Mouse (Mus musculus) intestine, embryonic 14.5 days (tissue): ENCODE measurements at regions not wholly inside any gene's neighbourhood (a gene's known extent, or its start where the extent isn't known, plus 50 kb on each side); places are given as distances from the start of the nearest gene placed in this dataset.

Experiments used
- ATAC-seq: fragments of 200-750 bp; cut with Nextera tagmentation; replicated peaks from 2 replicates; pipeline ENCODE4 v1.8.0; 2017; ENCODE audit warnings: low read depth, moderate number of reproducible peaks, moderate TSS enrichment, moderate library complexity; ENCODE audit not compliant: low FRiP score, low TSS enrichment
- DNase-seq: peaks from one replicate; pipeline ENCODE4 v3.0.0-alpha.2; 2018; ENCODE audit warnings: low spot score
- H3K27ac ChIP-seq: fragments of 300-500 bp; sonication (generic); 2 replicates; pipeline ENCODE4 v1.5.1; 2014; ENCODE audit warnings: low read depth, mild to moderate bottlenecking, control low read depth
- H3K27me3 ChIP-seq: fragments of 300-500 bp; sonication (generic); replicated peaks from 2 replicates; pipeline ENCODE4 v1.6.1; 2014; ENCODE audit warnings: low read length, control low read depth; ENCODE audit not compliant: control insufficient read depth, insufficient read depth
- H3K36me3 ChIP-seq: fragments of 300-500 bp; sonication (generic); 2 replicates; pipeline ENCODE4 v1.6.1; 2014; ENCODE audit warnings: low read length, control low read depth; ENCODE audit not compliant: control insufficient read depth, insufficient read depth
- H3K4me1 ChIP-seq: fragments of 300-500 bp; sonication (generic); replicated peaks from 2 replicates; pipeline ENCODE4 v1.6.1; 2014; ENCODE audit warnings: low read length, control low read depth, mixed read lengths; ENCODE audit not compliant: control insufficient read depth, insufficient read depth
- H3K4me2 ChIP-seq: fragments of 300-500 bp; sonication (generic); 2 replicates; pipeline ENCODE4 v1.6.1; 2014; ENCODE audit warnings: low read length
- H3K4me3 ChIP-seq: fragments of 300-500 bp; sonication (generic); 2 replicates; pipeline ENCODE4 v1.5.1; 2014; ENCODE audit warnings: low read depth, low read length, control low read depth, mixed read lengths
- H3K9ac ChIP-seq: fragments of 300-500 bp; sonication (generic); 2 replicates; pipeline ENCODE4 v1.6.1; 2014; ENCODE audit warnings: mild to moderate bottlenecking, low read length
- H3K9me3 ChIP-seq: fragments of 300-500 bp; sonication (generic); 2 replicates; pipeline ENCODE4 v1.6.1; 2016; ENCODE audit warnings: low read length, control low read depth; ENCODE audit not compliant: control insufficient read depth
- WGBS: fragments of 180-500 bp; shearing (Covaris S2); extraction: QIAGEN DNeasy Blood & Tissue Kit; methylation state at CpG from one replicate; pipeline ENCODE4 v1.1.7; 2014; 5-methylcytosine and 5-hydroxymethylcytosine counted together

- no peak overlapping the region for H3K27ac ChIP-seq
- no peak overlapping the region for H3K4me2 ChIP-seq
- DNase-seq (no peak), ATAC-seq (no peak)
- H3K4me1 ChIP-seq, result no peaks in the 10 kb centered on the region
- 69% methylated on average over 3 of the region's 3 CpGs for WGBS
- H3K9ac ChIP-seq, result no peak overlapping the region
- no peaks in the 10 kb centered on the region for H3K9me3 ChIP-seq
- no peaks in the 10 kb centered on the region for H3K27me3 ChIP-seq
- H3K4me3 ChIP-seq, result no peak overlapping the region
- no peaks in the 10 kb centered on the region for H3K36me3 ChIP-seq
These were observed 642.1 kb upstream of the A830018L16Rik start for GRCm38 (mm10) chr1:10771793-10772192.

GRCm38 (mm10) chr1:10794074-10794783 is 619.7 kb upstream of the A830018L16Rik start:
- 78% methylated on average over 6 of the region's 6 CpGs for WGBS
- H3K4me2 ChIP-seq, result no peak overlapping the region
- ATAC-seq (no peak), DNase-seq (no peak)
- no peaks in the 10 kb centered on the region for H3K9me3 ChIP-seq
- no peaks in the 10 kb centered on the region for H3K4me1 ChIP-seq
- H3K4me3 ChIP-seq, result no peak overlapping the region
- H3K27me3 ChIP-seq, result no peaks in the 10 kb centered on the region
- H3K36me3 ChIP-seq, result no peaks in the 10 kb centered on the region
- H3K9ac ChIP-seq, result no peak overlapping the region
- H3K27ac ChIP-seq, result no peak overlapping the region

GRCm38 (mm10) chr1:10835653-10836415 is 578.1 kb upstream of the A830018L16Rik start:
- Histone ChIP-seq H3K27me3 (no peaks in the 10 kb centered on the region), H3K4me2 (no peak overlapping the region), H3K36me3 (no peaks in the 10 kb centered on the region), H3K4me3 (no peak overlapping the region), H3K9ac (no peak overlapping the region), H3K9me3 (no peaks in the 10 kb centered on the region), H3K4me1 (no peaks in the 10 kb centered on the region), H3K27ac (no peak overlapping the region)
- 69% methylated on average over 6 of the region's 6 CpGs for WGBS
- no peak for ATAC-seq
- DNase-seq, result no peak

DNA sequence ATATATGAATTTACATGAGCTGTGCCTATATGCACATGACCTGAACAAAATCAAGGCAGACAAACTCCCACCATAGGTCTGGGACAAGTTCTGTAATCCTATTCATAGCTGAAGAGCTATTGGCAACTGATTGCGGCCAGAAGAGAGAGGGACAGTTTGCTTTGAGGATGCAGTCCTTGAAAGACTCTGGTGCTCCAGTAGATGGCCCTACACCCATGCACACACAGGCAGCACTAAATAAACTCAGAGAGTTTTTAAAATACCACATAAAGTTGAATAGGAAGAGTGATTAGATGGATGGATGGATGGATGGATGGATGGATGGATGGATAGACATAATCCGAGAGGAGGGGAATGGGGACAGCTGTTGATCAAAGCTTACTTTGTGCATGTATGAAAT is 576.7 kb upstream of the A830018L16Rik start:
- Histone ChIP-seq H3K4me3 (no peak overlapping the region), H3K9ac (no peak overlapping the region), H3K4me2 (no peak overlapping the region), H3K4me1 (no peaks in the 10 kb centered on the region), H3K36me3 (no peaks in the 10 kb centered on the region), H3K27me3 (no peaks in the 10 kb centered on the region), H3K9me3 (no peaks in the 10 kb centered on the region), H3K27ac (no peak overlapping the region)
- ATAC-seq, result no peak
- no peak for DNase-seq
- WGBS, result 88% methylated on average over 2 of the region's 2 CpGs

- ATAC-seq (no peak), DNase-seq (no peak)
- Histone ChIP-seq H3K27me3 (no peaks in the 10 kb centered on the region), H3K36me3 (no peaks in the 10 kb centered on the region), H3K9ac (no peak overlapping the region), H3K4me1 (no peaks in the 10 kb centered on the region), H3K27ac (no peak overlapping the region), H3K4me2 (no peak overlapping the region), H3K9me3 (no peaks in the 10 kb centered on the region), H3K4me3 (no peak overlapping the region)
- WGBS, result 84% methylated on average over 2 of the region's 2 CpGs
These were observed 561.0 kb upstream of the A830018L16Rik start for GRCm38 (mm10) chr1:10852934-10853333.

DNA sequence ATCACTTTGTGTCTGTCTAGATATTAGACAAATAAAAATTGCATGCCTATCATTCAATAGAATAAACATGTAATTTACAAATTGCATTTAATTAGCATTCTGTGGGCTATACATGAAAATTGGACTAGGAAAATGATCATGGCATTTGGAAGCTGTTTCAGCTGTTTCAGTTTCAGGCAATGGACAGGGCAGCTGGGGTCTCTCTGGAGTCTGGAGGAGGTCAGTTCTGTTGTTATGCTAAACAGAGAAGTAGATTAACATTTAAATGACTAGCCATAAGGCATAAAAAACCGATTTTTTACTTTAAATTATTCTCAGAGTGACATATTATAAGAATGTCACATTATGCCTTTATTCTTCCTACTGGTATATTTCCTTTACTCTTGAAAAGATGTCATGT is 559.4 kb upstream of the A830018L16Rik start:
- ATAC-seq (no peak), DNase-seq (no peak)
- no peaks in the 10 kb centered on the region for H3K36me3 ChIP-seq
- H3K9ac ChIP-seq, result no peak overlapping the region
- no peak overlapping the region for H3K4me2 ChIP-seq
- no peaks in the 10 kb centered on the region for H3K27me3 ChIP-seq
- H3K27ac ChIP-seq, result no peak overlapping the region
- WGBS, result 38% methylated on average over 1 of the region's 1 CpGs
- no peaks in the 10 kb centered on the region for H3K4me1 ChIP-seq
- no peaks in the 10 kb centered on the region for H3K9me3 ChIP-seq
- no peak overlapping the region for H3K4me3 ChIP-seq

- H3K4me1 ChIP-seq, result no peaks in the 10 kb centered on the region
- no peak overlapping the region for H3K4me2 ChIP-seq
- no peak for ATAC-seq
- no peaks in the 10 kb centered on the region for H3K27me3 ChIP-seq
- no peaks in the 10 kb centered on the region for H3K9me3 ChIP-seq
- H3K27ac ChIP-seq, result no peak overlapping the region
- H3K9ac ChIP-seq, result no peak overlapping the region
- WGBS, result 89% methylated on average over 5 of the region's 5 CpGs
- no peaks in the 10 kb centered on the region for H3K36me3 ChIP-seq
- no peak overlapping the region for H3K4me3 ChIP-seq
- DNase-seq, result no peak
These were observed 542.6 kb upstream of the A830018L16Rik start for GRCm38 (mm10) chr1:10871163-10871853.

DNA sequence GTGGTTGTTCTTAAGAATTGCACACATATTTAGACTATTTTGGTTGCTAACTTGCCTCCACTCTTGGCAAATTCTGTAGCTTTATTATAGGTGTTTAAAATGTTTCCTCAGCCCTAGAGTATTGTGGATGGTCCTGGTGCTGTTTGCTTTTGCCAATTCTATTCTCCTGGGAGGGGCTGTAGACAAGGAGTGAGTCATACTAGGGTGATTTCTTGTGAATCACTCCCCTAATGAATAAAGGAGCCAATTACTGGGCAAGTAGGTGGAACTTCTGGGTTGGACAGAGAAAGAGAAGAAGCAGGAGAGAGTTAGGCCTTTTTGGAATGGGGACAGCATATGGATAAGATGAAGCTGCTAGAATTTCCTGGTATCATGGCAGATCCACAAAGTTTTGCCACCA is 541.6 kb upstream of the A830018L16Rik start:
- Histone ChIP-seq H3K36me3 (no peaks in the 10 kb centered on the region), H3K4me3 (no peak overlapping the region), H3K9me3 (no peaks in the 10 kb centered on the region), H3K27ac (no peak overlapping the region), H3K27me3 (no peaks in the 10 kb centered on the region), H3K4me1 (no peaks in the 10 kb centered on the region), H3K4me2 (no peak overlapping the region), H3K9ac (no peak overlapping the region)
- ATAC-seq, result no peak
- DNase-seq, result no peak
